Mouse (Mus musculus): ENCODE results near the gene Tgm6. TPM values are rescaled to one million over a fixed set of nuclear protein-coding genes. Genes with fewer than 3 reads are reported as not detected.

Gene Tgm6
- polyA plus RNA-seq, 1 experiment from 2014 or later: 0.57 TPM

DNA sequence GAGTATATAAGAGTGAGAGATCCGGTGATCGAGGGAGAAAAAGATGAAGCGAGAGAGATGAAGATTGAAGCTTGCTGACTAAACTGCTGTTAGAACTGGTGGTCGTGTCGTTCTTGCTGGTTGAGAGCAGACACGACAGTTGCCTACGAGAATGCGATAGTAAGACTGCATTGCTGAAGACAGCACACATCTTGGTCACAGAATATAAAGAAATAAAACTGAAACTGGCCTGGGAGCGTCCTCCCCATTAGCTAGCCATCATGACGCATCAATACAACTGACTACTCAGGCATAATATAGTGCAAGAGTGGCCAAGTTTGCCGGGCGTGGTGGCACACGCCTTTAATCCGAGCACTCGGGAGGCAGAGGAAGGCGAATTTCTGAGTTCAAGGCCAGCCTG, 82.7 kb downstream of the Tgm6 start, which contains the start of gene Tmc2:
Tmc2 (plus strand) TSS at position 301 of the 400 bp plus-strand sequence.
- no peak within 1 kb of the TSS for H3K4me3 ChIP-seq (replicated peaks; ENCODE audit: low read depth, low read length)
- H3K4me2 ChIP-seq (ENCODE audit: low read length): no peak within 1 kb of the TSS
- ATAC-seq (ENCODE audit: low FRiP score, low TSS enrichment) (no peak), DNase-seq (no peak)
- H3K27ac ChIP-seq (replicated peaks; ENCODE audit: low read depth, low read length): no peak within 1 kb of the TSS
- peaks cover 7% of the 10 kb centered on the region; the same call in 1 of the 2 replicates for H3K9me3 ChIP-seq (ENCODE audit: control insufficient read depth, low read length)
- H3K4me1 ChIP-seq (ENCODE audit: control insufficient read depth, insufficient read depth, low read length): no peaks in the 10 kb centered on the region
- H3K36me3 ChIP-seq (ENCODE audit: control insufficient read depth, insufficient read depth, low read length): no peaks in the 10 kb centered on the region
- no peak within 1 kb of the TSS for H3K9ac ChIP-seq (replicated peaks; ENCODE audit: low read length)
- 95% methylated on average over 16 of the region's 16 CpGs for WGBS
- H3K27me3 ChIP-seq (ENCODE audit: control insufficient read depth, insufficient read depth, low read length): no peaks in the 10 kb centered on the region

DNA sequence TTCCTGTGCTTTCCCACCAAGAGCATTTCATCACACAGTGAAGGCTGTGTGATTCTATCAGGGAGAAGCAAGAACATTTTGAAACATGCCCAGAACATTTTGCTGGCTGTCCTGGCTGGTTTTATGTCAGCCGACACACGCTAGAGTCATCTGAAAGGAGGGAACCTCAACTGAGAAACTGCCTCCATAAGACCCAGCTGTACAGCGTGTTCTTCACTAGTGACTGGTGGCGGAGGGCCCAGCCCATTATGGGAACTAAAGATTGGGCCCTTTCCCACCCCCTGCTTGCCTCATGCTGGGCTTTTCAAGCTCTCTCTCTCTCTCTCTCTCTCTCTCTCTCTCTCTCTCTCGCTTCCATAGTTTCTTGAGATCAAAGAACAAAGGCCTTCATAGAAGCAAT, 88.7 kb downstream of the Tgm6 start:
- DNase-seq: no peak
- no peak overlapping the region for H3K9ac ChIP-seq (replicated peaks; ENCODE audit: low read length)
- H3K36me3 ChIP-seq (ENCODE audit: control insufficient read depth, insufficient read depth, low read length): no peaks in the 10 kb centered on the region
- ATAC-seq (ENCODE audit: low FRiP score, low TSS enrichment): no peak
- H3K4me3 ChIP-seq (replicated peaks; ENCODE audit: low read depth, low read length): no peak overlapping the region
- H3K27me3 ChIP-seq (ENCODE audit: control insufficient read depth, insufficient read depth, low read length): no peaks in the 10 kb centered on the region
- no peak overlapping the region for H3K27ac ChIP-seq (replicated peaks; ENCODE audit: low read depth, low read length)
- peaks cover 7% of the 10 kb centered on the region; the same call in 1 of the 2 replicates for H3K9me3 ChIP-seq (ENCODE audit: control insufficient read depth, low read length)
- 56% methylated on average over 5 of the region's 5 CpGs for WGBS
- H3K4me2 ChIP-seq (ENCODE audit: low read length): no peak overlapping the region
- H3K4me1 ChIP-seq (ENCODE audit: control insufficient read depth, insufficient read depth, low read length): no peaks in the 10 kb centered on the region

Other genes starting within 250 kb of the Tgm6 start
- gene Tgm3, start 100.1 kb upstream of the Tgm6 start, polyA plus RNA-seq (2014; fragmentation: Nextera tagmentation; extraction: Ambion mirVana): 0.08 TPM in 1 of 2 replicates, not detected in the other
- gene Snrpb, start 67.0 kb downstream of the Tgm6 start, polyA plus RNA-seq (2014; fragmentation: Nextera tagmentation; extraction: Ambion mirVana): 349 and 358 TPM in 2 replicates
- gene Tmc2, start 82.8 kb downstream of the Tgm6 start, polyA plus RNA-seq (2014; fragmentation: Nextera tagmentation; extraction: Ambion mirVana): not detected in 2 replicates
- gene Nop56, start 162.0 kb downstream of the Tgm6 start, polyA plus RNA-seq (2014; fragmentation: Nextera tagmentation; extraction: Ambion mirVana): 217 and 235 TPM in 2 replicates
- 166 and 170 TPM in 2 replicates for gene Idh3b, start 172.1 kb downstream of the Tgm6 start, polyA plus RNA-seq (2014; fragmentation: Nextera tagmentation; extraction: Ambion mirVana)
- 3.6 and 4.7 TPM in 2 replicates for gene Ebf4, start 182.8 kb downstream of the Tgm6 start, polyA plus RNA-seq (2014; fragmentation: Nextera tagmentation; extraction: Ambion mirVana)

Data from midbrain, embryonic 14.5 days (tissue).